Mouse (Mus musculus): ENCODE data around the gene Jmjd1c. TPM values are rescaled to one million over a fixed set of nuclear protein-coding genes. Genes with fewer than 3 reads are reported as not detected.

Gene Jmjd1c
- polyA plus RNA-seq (2021; fragmentation: Nextera tagmentation) = 6.8 and 15.9 TPM in 2 replicates
- long read RNA-seq, experiment 1, partial matches to known transcripts = 15 of 25 reads
- long read RNA-seq, experiment 1, other reads (novel, unspliced or antisense) = 9 of 25 reads
- long read RNA-seq, experiment 2, partial matches to known transcripts = 18 of 23 reads
- long read RNA-seq, experiment 2, other reads (novel, unspliced or antisense) = 5 of 23 reads

DNA sequence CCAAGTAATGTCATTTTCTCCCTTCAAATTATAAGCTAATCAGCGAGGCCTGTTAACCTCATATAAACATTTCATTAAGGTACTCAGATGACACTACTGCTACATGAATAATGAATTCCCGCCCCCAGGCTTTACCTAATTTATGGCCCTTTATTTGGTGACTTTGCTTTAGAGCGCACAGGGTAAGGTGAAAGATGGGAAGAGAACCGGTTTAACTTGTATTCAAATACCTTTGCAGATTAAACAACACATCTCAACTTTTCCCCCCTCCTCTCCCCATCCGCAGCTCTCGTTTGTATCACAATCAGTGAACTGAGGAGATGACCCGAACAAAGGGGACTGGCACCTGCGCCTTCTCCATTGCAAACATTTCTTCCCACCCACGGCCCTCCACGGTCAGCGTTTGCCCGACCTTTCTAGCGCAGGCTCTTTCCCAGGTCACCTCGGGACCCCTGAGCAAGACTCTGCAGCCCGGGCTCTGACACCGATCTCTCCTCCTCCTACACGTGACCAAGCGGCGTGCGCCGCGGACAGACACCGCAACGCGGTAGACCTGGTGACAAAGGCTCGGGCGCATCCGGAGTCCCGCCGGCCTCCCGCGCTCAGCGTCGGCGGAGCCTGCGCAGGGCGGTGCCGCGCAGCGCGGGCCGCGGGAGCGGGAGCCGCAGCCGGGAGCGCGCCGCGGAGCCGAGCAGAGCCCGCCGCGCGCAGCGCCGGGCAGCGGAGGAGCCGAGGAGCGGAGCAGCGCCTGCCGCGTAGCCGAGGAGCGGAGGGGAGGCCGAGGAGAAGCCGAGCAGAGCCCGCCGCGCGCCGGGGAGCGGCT is at the start of gene Jmjd1c:
TSS of gene Jmjd1c (plus strand) at position 328 of the 823 bp plus-strand sequence.

DNA sequence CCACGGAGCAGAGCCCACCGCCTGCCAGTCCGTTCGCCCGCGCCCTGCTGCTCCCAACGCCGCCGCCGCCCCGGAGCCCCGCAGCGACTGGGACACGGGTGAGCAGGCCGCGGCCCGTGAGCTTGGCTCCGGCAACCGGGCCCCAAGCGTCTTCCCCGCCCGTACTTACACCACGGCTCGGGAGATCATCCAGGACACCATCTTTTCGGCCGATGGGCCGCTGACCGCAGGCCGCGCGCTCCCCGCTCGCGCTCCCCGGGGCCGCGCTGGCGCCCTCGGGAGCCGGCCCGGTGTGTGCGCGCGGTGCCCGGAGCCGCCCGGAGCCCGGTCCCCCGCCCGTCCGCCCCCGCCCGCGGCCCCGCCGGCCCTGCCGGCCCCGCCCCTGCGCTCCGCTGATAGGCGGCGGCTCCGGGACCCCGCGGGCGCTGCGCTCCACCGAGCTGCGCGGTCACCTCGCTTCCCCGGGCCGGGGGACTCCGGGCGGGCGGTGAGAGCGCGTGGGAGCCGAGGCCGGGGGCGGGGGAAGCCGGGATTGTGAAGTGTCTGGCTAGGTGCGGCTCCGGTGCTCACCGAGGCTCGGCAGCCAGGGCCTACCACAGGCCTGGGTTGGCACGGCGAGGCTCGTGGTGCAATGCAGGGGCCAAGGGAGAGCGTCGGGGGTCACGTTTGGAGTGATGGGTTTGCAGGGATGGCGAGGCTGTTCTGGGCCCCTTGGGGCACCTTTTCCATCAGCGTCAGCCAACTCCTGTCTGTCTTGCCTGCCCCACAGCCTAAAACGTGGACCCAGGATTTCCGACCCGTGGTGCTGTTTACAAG is 904 bp downstream of the Jmjd1c start, which contains the start of gene Reep3:
TSS of gene Reep3 (minus strand) at position 325 of the 816 bp plus-strand sequence.

DNA sequence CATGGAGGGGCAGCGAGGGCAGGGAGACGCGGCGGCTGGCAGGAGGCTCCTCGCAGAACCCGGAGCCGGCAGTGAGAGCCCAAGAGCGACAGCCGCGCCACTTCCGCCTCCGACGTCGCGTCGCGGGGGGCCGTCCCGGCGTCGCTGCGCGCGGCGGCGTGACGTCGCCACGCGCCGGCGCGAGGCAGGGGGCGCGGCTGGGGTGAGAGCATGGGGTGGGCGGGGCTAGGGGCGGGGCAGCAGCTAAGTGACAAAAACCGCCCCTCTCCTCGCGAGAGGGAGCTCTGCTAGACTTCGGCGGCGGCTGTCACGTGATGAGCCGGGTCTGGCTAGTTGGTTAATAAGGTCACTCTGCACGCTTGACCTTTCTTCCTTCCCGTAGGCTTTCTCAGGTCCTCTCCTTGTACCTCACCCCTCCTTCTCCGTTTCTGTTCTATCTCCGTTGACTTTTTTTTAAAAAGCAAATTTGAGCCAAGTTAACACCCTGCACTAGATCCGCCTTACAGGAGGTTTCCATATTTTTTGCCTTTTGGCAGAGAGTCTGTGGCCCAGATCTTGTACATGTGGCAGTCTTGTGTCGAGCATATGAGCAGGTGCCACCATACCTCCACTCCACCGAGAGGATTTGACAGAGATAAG is 189.4 kb downstream of the Jmjd1c start, which contains the start of gene Nrbf2:
TSS of gene Nrbf2 (minus strand) at position 130 of the 639 bp plus-strand sequence.

Other genes starting within 250 kb of the Jmjd1c start
- 11.5 and 14.7 TPM in 2 replicates for gene Reep3, start 820 bp downstream of the Jmjd1c start, polyA plus RNA-seq (2021; fragmentation: Nextera tagmentation)
- gene Nrbf2, start 189.2 kb downstream of the Jmjd1c start, polyA plus RNA-seq (2021; fragmentation: Nextera tagmentation) = 31.7 and 31.8 TPM in 2 replicates

All from left cerebral cortex, adult 6 months (tissue).